Mouse (Mus musculus) embryonic facial prominence, embryonic 14.5 days (tissue): ENCODE measurements at regions not wholly inside any gene's neighbourhood (a gene's known extent, or its start where the extent isn't known, plus 50 kb on each side); places are given as distances from the start of the nearest gene placed in this dataset.

Experiments
- ATAC-seq: fragments of 200-750 bp; cut with Nextera tagmentation; 2 replicates; pipeline ENCODE4 v1.8.0; 2017; ENCODE audit warnings: low read depth, moderate number of reproducible peaks, moderate TSS enrichment
- DNase-seq: peaks from one replicate; pipeline ENCODE4 v3.0.0-alpha.2; 2015; ENCODE audit warnings: low spot score
- H3K27ac ChIP-seq: fragments of 300-500 bp; sonication (generic); replicated peaks from 2 replicates; pipeline ENCODE4 v1.5.1; 2014; ENCODE audit warnings: low read depth, mild to moderate bottlenecking, low read length, moderate library complexity
- H3K27me3 ChIP-seq: fragments of 300-500 bp; sonication (generic); replicated peaks from 2 replicates; pipeline ENCODE4 v1.6.1; 2014; ENCODE audit warnings: low read length; ENCODE audit not compliant: control insufficient read depth, insufficient read depth
- H3K36me3 ChIP-seq: fragments of 300-500 bp; sonication (generic); 2 replicates; pipeline ENCODE4 v1.6.1; 2014; ENCODE audit warnings: low read length, mixed read lengths; ENCODE audit not compliant: control insufficient read depth, insufficient read depth
- H3K4me1 ChIP-seq: fragments of 300-500 bp; sonication (generic); 2 replicates; pipeline ENCODE4 v1.6.1; 2014; ENCODE audit warnings: antibody characterized with exemption, low read length; ENCODE audit not compliant: control insufficient read depth, insufficient read depth
- H3K4me2 ChIP-seq: fragments of 300-500 bp; sonication (generic); 2 replicates; pipeline ENCODE4 v1.6.1; 2014; ENCODE audit warnings: low read depth, mild to moderate bottlenecking, low read length, moderate library complexity, mixed read lengths
- H3K4me3 ChIP-seq: fragments of 300-500 bp; sonication (generic); 2 replicates; pipeline ENCODE4 v1.5.1; 2014; ENCODE audit warnings: low read depth, mild to moderate bottlenecking, low read length
- H3K9ac ChIP-seq: fragments of 300-500 bp; sonication (generic); 2 replicates; pipeline ENCODE4 v1.6.1; 2014; ENCODE audit warnings: low read depth, mild to moderate bottlenecking, low read length, moderate library complexity, mixed read lengths
- H3K9me3 ChIP-seq: fragments of 300-500 bp; sonication (generic); 2 replicates; pipeline ENCODE4 v1.6.1; 2016; ENCODE audit warnings: low read length; ENCODE audit not compliant: control insufficient read depth
- WGBS: fragments of 180-500 bp; shearing (Covaris S2); extraction: QIAGEN DNeasy Blood & Tissue Kit; methylation state at CpG from one replicate; pipeline ENCODE4 v1.1.7; 2014; 5-methylcytosine and 5-hydroxymethylcytosine counted together

GRCm38 (mm10) chr13:6367661-6368060 lies 180.3 kb upstream of the Pitrm1 start:
- Histone ChIP-seq H3K9me3 (no peaks in the 10 kb centered on the region), H3K36me3 (no peaks in the 10 kb centered on the region), H3K4me2 (no peak overlapping the region), H3K4me1 (no peaks in the 10 kb centered on the region), H3K27ac (no peak overlapping the region), H3K27me3 (no peaks in the 10 kb centered on the region), H3K9ac (no peak overlapping the region), H3K4me3 (no peak overlapping the region)
- no peak for DNase-seq
- no peak for ATAC-seq
- 62% methylated on average over 1 of the region's 1 CpGs for WGBS

DNA sequence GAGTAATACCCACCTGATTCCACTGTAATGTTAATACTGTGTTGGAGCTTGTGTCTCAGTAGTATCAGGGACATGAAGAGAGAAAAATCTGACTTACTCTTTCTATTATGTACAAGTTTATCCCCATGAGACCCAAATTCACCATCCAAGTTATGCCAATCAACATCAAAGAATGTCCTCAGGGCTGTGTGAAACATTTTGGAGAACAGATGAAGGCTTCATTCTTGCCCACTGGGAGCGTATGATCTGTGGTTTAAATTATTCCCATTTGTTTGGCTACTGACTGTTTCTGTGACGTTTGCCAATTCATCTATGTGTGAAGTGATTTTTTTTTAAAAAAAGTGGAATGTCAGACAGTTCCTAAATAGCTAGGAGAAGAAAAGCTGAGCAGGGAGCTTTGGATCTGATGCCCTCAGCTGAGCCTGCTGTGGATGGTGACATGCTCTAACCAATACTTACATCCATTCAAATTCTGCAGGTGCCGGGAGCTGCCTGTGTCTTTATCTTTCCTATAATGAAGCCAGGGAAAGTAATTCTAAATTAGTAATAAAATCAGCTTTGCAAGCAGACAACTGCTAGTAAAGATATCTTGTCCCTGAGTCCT lies 173.3 kb upstream of the Pitrm1 start:
- no peaks in the 10 kb centered on the region for H3K4me1 ChIP-seq
- H3K9ac ChIP-seq = no peak overlapping the region
- H3K4me2 ChIP-seq = no peak overlapping the region
- ATAC-seq (no peak), DNase-seq (no peak)
- H3K27me3 ChIP-seq = no peaks in the 10 kb centered on the region
- H3K9me3 ChIP-seq = no peaks in the 10 kb centered on the region
- H3K36me3 ChIP-seq = no peaks in the 10 kb centered on the region
- H3K4me3 ChIP-seq = no peak overlapping the region
- H3K27ac ChIP-seq = no peak overlapping the region
- WGBS = 39% methylated on average over 3 of the region's 3 CpGs

DNA sequence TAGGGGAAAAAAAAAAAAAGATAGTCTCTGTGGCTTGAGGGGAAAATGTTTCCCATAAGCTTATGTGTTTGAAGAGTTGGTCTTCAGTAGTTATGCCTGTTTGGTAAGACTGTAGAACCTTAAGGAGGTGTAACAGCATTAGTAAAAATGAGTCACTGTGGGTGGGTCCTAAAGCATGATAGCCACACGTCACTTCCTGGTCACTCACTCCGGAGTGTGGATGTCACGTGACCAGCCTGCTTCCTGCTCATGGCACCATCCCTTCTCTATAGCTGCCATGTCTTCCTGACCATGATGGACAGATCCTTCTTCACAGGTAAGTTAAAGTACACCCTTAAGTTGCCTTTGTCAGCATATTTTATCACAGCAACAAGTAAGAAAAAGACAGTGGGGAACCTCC lies 170.0 kb upstream of the Pitrm1 start:
- Histone ChIP-seq H3K9me3 (no peaks in the 10 kb centered on the region), H3K36me3 (no peaks in the 10 kb centered on the region), H3K27me3 (no peaks in the 10 kb centered on the region), H3K4me2 (no peak overlapping the region), H3K9ac (no peak overlapping the region), H3K4me3 (no peak overlapping the region), H3K27ac (no peak overlapping the region), H3K4me1 (no peaks in the 10 kb centered on the region)
- ATAC-seq = no peak
- WGBS = 89% methylated on average over 3 of the region's 3 CpGs
- no peak for DNase-seq

DNA sequence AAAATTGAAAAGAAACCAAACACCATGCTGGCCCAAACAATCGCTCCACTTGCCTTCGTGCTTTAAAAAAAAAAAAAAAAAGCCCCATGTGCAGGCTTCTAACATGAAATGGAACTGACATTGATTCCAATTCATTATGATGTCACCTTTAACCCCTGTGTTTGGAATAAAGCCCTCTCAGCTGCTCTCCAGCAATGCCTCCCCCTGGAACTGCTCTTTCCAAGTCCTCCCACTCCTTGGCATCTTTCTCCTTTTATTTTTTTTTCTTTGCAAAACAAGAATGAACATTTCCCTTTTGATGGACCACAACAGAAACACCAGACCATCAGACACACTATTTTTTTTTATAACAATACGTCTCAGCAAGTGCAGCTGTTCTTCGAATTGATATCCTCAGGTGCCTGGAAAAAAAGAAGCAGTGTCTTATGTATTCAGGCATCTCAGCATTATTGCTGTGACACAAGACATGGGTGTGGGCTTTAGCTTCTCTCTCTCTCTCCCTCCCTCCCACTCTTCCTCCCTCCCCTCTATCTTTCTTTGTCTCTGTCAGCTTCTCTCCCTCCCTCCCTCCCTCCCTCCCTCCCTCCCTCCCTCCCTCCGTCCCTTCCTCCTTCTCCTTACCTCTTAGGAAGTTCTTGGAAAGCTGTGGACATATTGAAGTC lies 152.3 kb upstream of the Pitrm1 start:
- DNase-seq = peak; percentile 20

GRCm38 (mm10) chr13:6397648-6398047 lies 150.3 kb upstream of the Pitrm1 start:
- H3K27me3 ChIP-seq = no peaks in the 10 kb centered on the region
- H3K9ac ChIP-seq = no peak overlapping the region
- no peak for DNase-seq
- no peak for ATAC-seq
- no peak overlapping the region for H3K4me3 ChIP-seq
- H3K36me3 ChIP-seq = no peaks in the 10 kb centered on the region
- H3K9me3 ChIP-seq = no peaks in the 10 kb centered on the region
- no peaks in the 10 kb centered on the region for H3K4me1 ChIP-seq
- WGBS = 72% methylated on average over 1 of the region's 1 CpGs
- no peak overlapping the region for H3K4me2 ChIP-seq
- H3K27ac ChIP-seq = no peak overlapping the region

More for the DNA sequence above, 152.3 kb upstream of the Pitrm1 start:
- ATAC-seq = no peak
- Histone ChIP-seq H3K4me3 (no peak overlapping the region), H3K27ac (no peak overlapping the region), H3K27me3 (no peaks in the 10 kb centered on the region), H3K9me3 (no peaks in the 10 kb centered on the region), H3K4me2 (no peak overlapping the region), H3K9ac (no peak overlapping the region), H3K4me1 (no peaks in the 10 kb centered on the region), H3K36me3 (no peaks in the 10 kb centered on the region)
- WGBS = 39% methylated on average over 5 of the region's 5 CpGs

DNA sequence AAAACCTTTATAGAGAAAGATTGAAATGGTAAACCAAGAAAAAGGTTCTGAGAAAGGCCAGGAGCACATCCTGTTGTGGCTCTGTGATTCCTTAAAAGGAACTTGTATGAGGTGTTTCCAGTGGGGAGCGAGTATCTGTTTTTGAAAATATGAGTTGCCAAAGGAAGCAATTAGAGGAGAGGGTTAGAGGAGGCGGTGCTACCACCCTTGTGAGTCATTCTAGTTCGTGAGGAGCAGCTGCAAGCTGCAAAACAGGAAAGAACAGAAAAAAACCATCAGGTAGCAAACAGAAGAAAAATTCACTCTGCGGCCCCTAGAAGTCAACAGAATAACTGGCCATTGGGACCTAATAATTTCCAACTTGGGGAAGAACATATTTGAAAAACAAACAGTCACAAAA lies 116.1 kb upstream of the Pitrm1 start:
- Histone ChIP-seq H3K9ac (no peak overlapping the region), H3K36me3 (no peaks in the 10 kb centered on the region), H3K4me3 (no peak overlapping the region), H3K27me3 (no peaks in the 10 kb centered on the region), H3K4me1 (no peaks in the 10 kb centered on the region), H3K27ac (no peak overlapping the region), H3K4me2 (no peak overlapping the region), H3K9me3 (no peaks in the 10 kb centered on the region)
- DNase-seq (peak; percentile 10), ATAC-seq (no peak)
- WGBS = 50% methylated on average over 4 of the region's 4 CpGs

DNA sequence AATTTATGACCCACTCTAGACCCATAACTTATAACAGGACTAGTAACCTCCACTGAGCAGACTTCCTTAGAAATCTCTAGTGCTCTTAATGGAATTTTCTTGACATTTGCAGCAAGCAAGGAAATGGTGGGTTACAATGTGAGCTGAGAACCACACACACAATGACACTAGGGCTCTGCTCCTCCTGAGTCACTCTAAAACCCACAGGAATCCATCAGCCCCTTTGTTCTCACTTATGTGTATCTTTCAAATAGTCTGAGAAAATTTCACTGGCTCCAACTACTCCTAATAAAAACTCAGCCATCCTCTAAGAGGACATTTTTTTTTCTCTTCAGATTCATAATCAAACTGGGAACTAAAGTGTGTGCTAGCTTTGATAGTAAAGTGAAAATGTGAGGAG lies 101.0 kb upstream of the Pitrm1 start:
- DNase-seq (no peak), ATAC-seq (no peak)
- no peaks in the 10 kb centered on the region for H3K9me3 ChIP-seq
- H3K27me3 ChIP-seq = no peaks in the 10 kb centered on the region
- no peaks in the 10 kb centered on the region for H3K4me1 ChIP-seq
- H3K27ac ChIP-seq = no peak overlapping the region
- H3K36me3 ChIP-seq = no peaks in the 10 kb centered on the region
- H3K9ac ChIP-seq = no peak overlapping the region
- H3K4me3 ChIP-seq = no peak overlapping the region
- no peak overlapping the region for H3K4me2 ChIP-seq

GRCm38 (mm10) chr13:6461363-6461762 lies 86.6 kb upstream of the Pitrm1 start:
- 79% methylated on average over 6 of the region's 6 CpGs for WGBS
- no peaks in the 10 kb centered on the region for H3K9me3 ChIP-seq
- ATAC-seq = no peak

DNA sequence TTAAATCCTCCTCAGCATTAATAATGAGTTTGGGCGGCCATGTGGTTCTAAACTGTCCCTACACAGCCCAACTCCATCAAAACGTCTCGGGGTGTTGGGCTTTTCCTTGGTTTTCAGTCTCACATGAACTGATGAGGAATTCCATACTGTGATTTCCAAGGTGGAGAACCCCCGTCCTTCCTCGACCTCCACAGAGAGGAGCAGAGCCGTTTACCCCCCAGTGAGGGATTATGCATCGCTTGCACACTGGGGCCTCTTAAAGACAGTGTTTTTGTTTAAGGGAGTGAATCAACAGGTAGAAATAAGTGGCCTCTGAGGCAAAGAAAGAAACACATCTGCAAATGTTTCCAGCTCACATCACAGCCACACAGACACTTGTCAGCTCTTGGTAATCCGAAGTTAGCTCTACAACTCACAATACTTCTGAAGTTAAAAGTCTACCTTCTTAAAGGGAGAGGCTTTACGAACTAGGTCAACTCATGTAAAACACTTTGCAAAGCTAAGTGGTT lies 82.0 kb upstream of the Pitrm1 start:
- no peaks in the 10 kb centered on the region for H3K4me1 ChIP-seq
- H3K27me3 ChIP-seq = no peaks in the 10 kb centered on the region
- no peak overlapping the region for H3K4me3 ChIP-seq
- peaks cover 4% of the 10 kb centered on the region; the same call in 1 of the 2 replicates for H3K9me3 ChIP-seq
- no peak for ATAC-seq
- no peaks in the 10 kb centered on the region for H3K36me3 ChIP-seq
- H3K9ac ChIP-seq = no peak overlapping the region
- no peak overlapping the region for H3K4me2 ChIP-seq
- H3K27ac ChIP-seq = no peak overlapping the region
- no peak for DNase-seq
- WGBS = 33% methylated on average over 9 of the region's 9 CpGs

More at GRCm38 (mm10) chr13:6461363-6461762, 86.6 kb upstream of the Pitrm1 start:
- H3K4me2 ChIP-seq = no peak overlapping the region
- H3K4me1 ChIP-seq = no peaks in the 10 kb centered on the region
- no peak overlapping the region for H3K9ac ChIP-seq
- no peak overlapping the region for H3K4me3 ChIP-seq
- no peaks in the 10 kb centered on the region for H3K36me3 ChIP-seq
- peak; percentile 17 for DNase-seq
- H3K27ac ChIP-seq = no peak overlapping the region
- no peaks in the 10 kb centered on the region for H3K27me3 ChIP-seq
